22 mouse cellular contexts compared by ENCODE assay signal in the genomic region with DNA sequence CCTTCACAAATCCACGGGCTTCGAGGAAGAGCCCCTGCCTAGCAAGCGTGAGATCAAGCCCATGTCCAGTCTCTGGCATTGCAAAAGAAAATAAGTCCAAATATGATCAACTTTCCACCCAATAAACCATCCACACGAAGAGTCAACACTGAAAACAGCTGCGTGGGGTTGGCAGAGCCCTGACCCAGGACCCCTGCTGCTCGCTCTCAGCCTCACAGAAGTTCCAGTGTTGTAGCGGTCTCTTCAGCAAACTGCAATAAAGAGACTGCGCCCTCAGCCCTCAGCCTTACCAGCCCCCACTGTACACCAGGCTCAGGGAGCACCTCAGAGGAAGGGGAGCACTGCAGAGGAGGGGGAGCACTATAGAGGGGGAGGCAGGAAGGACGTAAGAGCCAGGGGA. TPM values are rescaled to one million over a fixed set of nuclear protein-coding genes. Genes with fewer than 3 reads are reported as not detected.
A peak's percentile ranks its signal among the peaks of the same experiment; 100 is the strongest.
DNase-seq lines count a peak whose midpoint lies in the region; ATAC-seq and TF ChIP-seq lines count a peak whose summit lies in the region.
"Had no signal": no experiment of that assay in that cellular context is flagged by ENCODE, and none has a peak within 500 bp of the region (broad histone marks: within the 10 kb centered on the region; RNA-seq: fewer than 3 reads in every experiment).

No protein-coding gene starts in this region.

- WGBS in forebrain, embryonic 12.5 days, result 72% methylated on average over 9 of the region's 9 CpGs
- 75% methylated on average over 9 of the region's 9 CpGs for WGBS in forebrain, embryonic 14.5 days
- 82% methylated on average over 9 of the region's 9 CpGs for WGBS in midbrain, embryonic 10.5 days
- 77% methylated on average over 9 of the region's 9 CpGs for WGBS in midbrain, embryonic 11.5 days
- WGBS in hindbrain, postnatal 0 days, result 60% methylated on average over 9 of the region's 9 CpGs
- WGBS in neural tube, embryonic 14.5 days, result 62% methylated on average over 9 of the region's 9 CpGs

- no peak for ATAC-seq in forebrain, embryonic 12.5 days (ENCODE audit: low FRiP score)
- ATAC-seq in forebrain, embryonic 14.5 days, result no peak
- ATAC-seq in midbrain, embryonic 11.5 days (ENCODE audit: low FRiP score), result no peak
- ATAC-seq in hindbrain, postnatal 0 days, result no peak
- no peak for ATAC-seq in neural tube, embryonic 14.5 days (ENCODE audit: low read depth)
- ATAC-seq: lung, postnatal 0 days; Patski had no signal

- H3K9ac ChIP-seq in forebrain, embryonic 12.5 days, result peak overlapping the region; percentile 25; the same call in 1 of the 2 replicates
- H3K9ac ChIP-seq in forebrain, embryonic 14.5 days (ENCODE audit: low read length), result no peak overlapping the region
- H3K9ac ChIP-seq in midbrain, embryonic 11.5 days (ENCODE audit: low read length), result no peak overlapping the region
- no peak overlapping the region for H3K9ac ChIP-seq in hindbrain, postnatal 0 days (replicated peaks; ENCODE audit: low read length)
- H3K9ac ChIP-seq in neural tube, embryonic 14.5 days (replicated peaks; ENCODE audit: low read depth, low read length), result no peak overlapping the region; the same call in 1 of the 2 replicates
- H3K9ac ChIP-seq: liver, embryonic 13.5 days had no signal

- peaks cover 81% of the 10 kb centered on the region for H3K4me1 ChIP-seq in forebrain, embryonic 12.5 days
- H3K4me1 ChIP-seq in forebrain, embryonic 14.5 days (ENCODE audit: control insufficient read depth, insufficient read depth, low read length), result peaks cover 44% of the 10 kb centered on the region
- peaks cover 94% of the 10 kb centered on the region for H3K4me1 ChIP-seq in midbrain, embryonic 10.5 days
- peaks cover 39% of the 10 kb centered on the region for H3K4me1 ChIP-seq in midbrain, embryonic 11.5 days (ENCODE audit: control insufficient read depth, insufficient read depth, low read length)
- H3K4me1 ChIP-seq in hindbrain, postnatal 0 days (ENCODE audit: insufficient read depth, low read length), result peaks cover 50% of the 10 kb centered on the region
- H3K4me1 ChIP-seq in neural tube, embryonic 14.5 days (ENCODE audit: control insufficient read depth, insufficient read depth, low read length), result peaks cover 53% of the 10 kb centered on the region

- no peak overlapping the region for H3K4me3 ChIP-seq in forebrain, embryonic 12.5 days (replicated peaks)
- no peak overlapping the region for H3K4me3 ChIP-seq in forebrain, embryonic 14.5 days (ENCODE audit: low read depth, low read length)
- 0 out of 2 replicates have a peak overlapping the region, but pooled peaks have one; percentile 2 for H3K4me3 ChIP-seq in midbrain, embryonic 10.5 days
- no peak overlapping the region for H3K4me3 ChIP-seq in midbrain, embryonic 11.5 days (ENCODE audit: low read depth, low read length)
- no peak overlapping the region for H3K4me3 ChIP-seq in hindbrain, postnatal 0 days (ENCODE audit: low read length)
- H3K4me3 ChIP-seq in neural tube, embryonic 14.5 days (ENCODE audit: low read depth, low read length), result no peak overlapping the region
- H3K4me3 ChIP-seq: heart, embryonic 10.5 days; liver, embryonic 13.5 days had no signal

- TF ChIP-seq CTCF in hindbrain, postnatal 0 days (IDR thresholded peaks at IDR 0.05; ENCODE audit: low read depth), result no peak

- no peak overlapping the region for H3K27ac ChIP-seq in forebrain, embryonic 12.5 days
- H3K27ac ChIP-seq in forebrain, embryonic 14.5 days (ENCODE audit: low read depth, low read length), result no peak overlapping the region
- H3K27ac ChIP-seq in midbrain, embryonic 10.5 days (replicated peaks), result no peak overlapping the region
- H3K27ac ChIP-seq in midbrain, embryonic 11.5 days (ENCODE audit: low read depth, low read length), result no peak overlapping the region
- no peak overlapping the region for H3K27ac ChIP-seq in hindbrain, postnatal 0 days
- no peak overlapping the region for H3K27ac ChIP-seq in neural tube, embryonic 14.5 days (ENCODE audit: low read depth, low read length)
- H3K27ac ChIP-seq: heart, embryonic 10.5 days; liver, embryonic 13.5 days had no signal

- H3K36me3 ChIP-seq in forebrain, embryonic 12.5 days (replicated peaks), result no peaks in the 10 kb centered on the region
- H3K36me3 ChIP-seq in forebrain, embryonic 14.5 days (ENCODE audit: control insufficient read depth, insufficient read depth, low read length), result no peaks in the 10 kb centered on the region
- peaks cover 28% of the 10 kb centered on the region; the same call in 1 of the 2 replicates for H3K36me3 ChIP-seq in midbrain, embryonic 10.5 days
- no peaks in the 10 kb centered on the region for H3K36me3 ChIP-seq in midbrain, embryonic 11.5 days (ENCODE audit: control insufficient read depth, insufficient read depth, low read length)
- no peaks in the 10 kb centered on the region for H3K36me3 ChIP-seq in hindbrain, postnatal 0 days (ENCODE audit: insufficient read depth, low read length)
- no peaks in the 10 kb centered on the region for H3K36me3 ChIP-seq in neural tube, embryonic 14.5 days (ENCODE audit: control insufficient read depth, insufficient read depth, low read length)
- H3K36me3 ChIP-seq: heart, embryonic 10.5 days; liver, embryonic 13.5 days had no signal

- peaks cover 3% of the 10 kb centered on the region; the same call in 1 of the 2 replicates for H3K27me3 ChIP-seq in forebrain, embryonic 12.5 days
- no peaks in the 10 kb centered on the region for H3K27me3 ChIP-seq in forebrain, embryonic 14.5 days (replicated peaks; ENCODE audit: control insufficient read depth, insufficient read depth, low read length)
- no peaks in the 10 kb centered on the region for H3K27me3 ChIP-seq in midbrain, embryonic 10.5 days (ENCODE audit: low read depth, poor library complexity, severe bottlenecking)
- H3K27me3 ChIP-seq in midbrain, embryonic 11.5 days (ENCODE audit: control insufficient read depth, insufficient read depth, low read length), result no peaks in the 10 kb centered on the region
- no peaks in the 10 kb centered on the region for H3K27me3 ChIP-seq in hindbrain, postnatal 0 days (ENCODE audit: insufficient read depth, low read length)
- no peaks in the 10 kb centered on the region for H3K27me3 ChIP-seq in neural tube, embryonic 14.5 days (ENCODE audit: control insufficient read depth, insufficient read depth, low read length)

- DNase-seq in forebrain, embryonic 14.5 days (ENCODE audit: low spot score), result no peak
- no peak for DNase-seq in midbrain, embryonic 10.5 days (ENCODE audit: low spot score)
- DNase-seq in midbrain, embryonic 11.5 days (ENCODE audit: low spot score, missing footprints), result no peak
- no peak for DNase-seq in hindbrain, postnatal 0 days (ENCODE audit: low spot score)
- DNase-seq in yolk sac, embryonic 10.5 days (ENCODE audit: low spot score), result no peak
- no peak for DNase-seq in adrenal gland, adult 8-10 months
- DNase-seq: B cell, adult 2 months; cerebellum, adult 18-20 months; embryo, embryonic 11 days; gastrocnemius, postnatal 14 days; kidney, adult 11 months; layer of hippocampus, postnatal 36 days; liver, embryonic 13.5 days; right cerebral cortex, adult 18-20 months; spleen, adult 18-20 months; thymus, postnatal 4 days had no signal

- peak overlapping the region; percentile 24; the same call in 1 of the 2 replicates for H3K4me2 ChIP-seq in forebrain, embryonic 12.5 days
- no peak overlapping the region for H3K4me2 ChIP-seq in forebrain, embryonic 14.5 days (ENCODE audit: low read length)
- no peak overlapping the region for H3K4me2 ChIP-seq in midbrain, embryonic 11.5 days
- H3K4me2 ChIP-seq in hindbrain, postnatal 0 days (ENCODE audit: low read depth, low read length), result 0 out of 2 replicates have a peak overlapping the region, but pooled peaks have one; percentile 94
- peak overlapping the region; percentile 85; the same call in 1 of the 2 replicates for H3K4me2 ChIP-seq in neural tube, embryonic 14.5 days (ENCODE audit: low read depth, low read length)
- H3K4me2 ChIP-seq: liver, embryonic 13.5 days had no signal

- H3K9me3 ChIP-seq in forebrain, embryonic 12.5 days, result no peaks in the 10 kb centered on the region
- H3K9me3 ChIP-seq in forebrain, embryonic 14.5 days (replicated peaks; ENCODE audit: control insufficient read depth, low read length), result no peaks in the 10 kb centered on the region
- no peaks in the 10 kb centered on the region for H3K9me3 ChIP-seq in midbrain, embryonic 10.5 days (replicated peaks)
- H3K9me3 ChIP-seq in midbrain, embryonic 11.5 days (ENCODE audit: control insufficient read depth, low read length), result no peaks in the 10 kb centered on the region
- H3K9me3 ChIP-seq in hindbrain, postnatal 0 days (ENCODE audit: low read length), result no peaks in the 10 kb centered on the region
- no peaks in the 10 kb centered on the region for H3K9me3 ChIP-seq in neural tube, embryonic 14.5 days (ENCODE audit: control insufficient read depth, low read length)
- H3K9me3 ChIP-seq: heart, embryonic 10.5 days; liver, embryonic 13.5 days had no signal

RNA-seq across cellular contexts. Expression of a gene that starts 2.7 kb away (rescaled TPM):
- 28.0 and 28.1 TPM in 2 replicates for polyA plus RNA-seq in forebrain, embryonic 12.5 days (2016; fragmentation: Nextera tagmentation; extraction: Ambion mirVana)
- 24.6 and 35.8 TPM in 2 replicates for polyA plus RNA-seq in forebrain, embryonic 14.5 days (2014; fragmentation: Nextera tagmentation; extraction: Ambion mirVana)
- 27.0 and 29.6 TPM in 2 replicates for polyA plus RNA-seq in midbrain, embryonic 10.5 days (2016; fragmentation: Nextera tagmentation; extraction: Ambion mirVana)
- 13.3 and 15.2 TPM in 2 replicates for polyA plus RNA-seq in midbrain, embryonic 11.5 days (2014; fragmentation: Nextera tagmentation; extraction: Ambion mirVana)
- total RNA-seq in hindbrain, postnatal 0 days (2014; rRNA removed), result 161 and 182 TPM in 2 replicates
- polyA plus RNA-seq in hindbrain, postnatal 0 days (2015; fragmentation: Nextera tagmentation; extraction: Ambion mirVana), result 42.1 and 43.9 TPM in 2 replicates
- polyA plus RNA-seq in neural tube, embryonic 14.5 days (2014; fragmentation: Nextera tagmentation; extraction: Ambion mirVana), result 34.0 and 37.9 TPM in 2 replicates
- total RNA-seq in adrenal gland, adult 8-10 months (2022), result 10 to 100 TPM; 17.1 to 26.4 (median 22.0) TPM

RNA-seq across cellular contexts. Expression of a gene that starts 2.7 kb away (rescaled TPM):
- polyA plus RNA-seq in forebrain, embryonic 12.5 days (2016; fragmentation: Nextera tagmentation; extraction: Ambion mirVana), result 20.7 TPM in 2 replicates
- polyA plus RNA-seq in forebrain, embryonic 14.5 days (2014; fragmentation: Nextera tagmentation; extraction: Ambion mirVana), result 11.0 and 12.5 TPM in 2 replicates
- polyA plus RNA-seq in midbrain, embryonic 10.5 days (2016; fragmentation: Nextera tagmentation; extraction: Ambion mirVana), result 20.6 and 21.8 TPM in 2 replicates
- polyA plus RNA-seq in midbrain, embryonic 11.5 days (2014; fragmentation: Nextera tagmentation; extraction: Ambion mirVana), result 18.6 and 18.9 TPM in 2 replicates
- total RNA-seq in hindbrain, postnatal 0 days (2014; rRNA removed), result 11.5 and 12.5 TPM in 2 replicates
- 9.7 and 10.3 TPM in 2 replicates for polyA plus RNA-seq in hindbrain, postnatal 0 days (2015; fragmentation: Nextera tagmentation; extraction: Ambion mirVana)
- 12.0 and 13.5 TPM in 2 replicates for polyA plus RNA-seq in neural tube, embryonic 14.5 days (2014; fragmentation: Nextera tagmentation; extraction: Ambion mirVana)
- total RNA-seq in adrenal gland, adult 8-10 months (2022), result 1 to 10 TPM in 2 of 4 experiments, under 1 TPM in 2; 0.73 to 1.9 (median 1.3) TPM
- total RNA-seq: gastrocnemius, postnatal 14 days; heart, postnatal 25 days had no signal

RNA-seq across cellular contexts. Expression of a gene that starts 42.1 kb away (rescaled TPM):
- 31.6 and 33.3 TPM in 2 replicates for polyA plus RNA-seq in forebrain, embryonic 12.5 days (2016; fragmentation: Nextera tagmentation; extraction: Ambion mirVana)
- 28.3 and 45.5 TPM in 2 replicates for polyA plus RNA-seq in forebrain, embryonic 14.5 days (2014; fragmentation: Nextera tagmentation; extraction: Ambion mirVana)
- 32.0 and 33.6 TPM in 2 replicates for polyA plus RNA-seq in midbrain, embryonic 10.5 days (2016; fragmentation: Nextera tagmentation; extraction: Ambion mirVana)
- polyA plus RNA-seq in midbrain, embryonic 11.5 days (2014; fragmentation: Nextera tagmentation; extraction: Ambion mirVana), result 15.5 and 19.0 TPM in 2 replicates
- 223 and 230 TPM in 2 replicates for total RNA-seq in hindbrain, postnatal 0 days (2014; rRNA removed)
- 123 and 128 TPM in 2 replicates for polyA plus RNA-seq in hindbrain, postnatal 0 days (2015; fragmentation: Nextera tagmentation; extraction: Ambion mirVana)
- 66.0 and 69.1 TPM in 2 replicates for polyA plus RNA-seq in neural tube, embryonic 14.5 days (2014; fragmentation: Nextera tagmentation; extraction: Ambion mirVana)
- total RNA-seq in adrenal gland, adult 8-10 months (2022), result 100 to 1,000 TPM; 128 to 162 (median 139) TPM

Comparison
In these comparisons a context has a peak if more than half of its experiments do, and no peak if none do; other contexts are left out.
1. H3K4me2 ChIP-seq: peak in forebrain, embryonic 12.5 days (single experiment), hindbrain, postnatal 0 days (single experiment) and neural tube, embryonic 14.5 days (single experiment); none in forebrain, embryonic 14.5 days (single experiment) and midbrain, embryonic 11.5 days (single experiment).